Mouse (Mus musculus): ENCODE measurements around the gene Mtch1.

DNA sequence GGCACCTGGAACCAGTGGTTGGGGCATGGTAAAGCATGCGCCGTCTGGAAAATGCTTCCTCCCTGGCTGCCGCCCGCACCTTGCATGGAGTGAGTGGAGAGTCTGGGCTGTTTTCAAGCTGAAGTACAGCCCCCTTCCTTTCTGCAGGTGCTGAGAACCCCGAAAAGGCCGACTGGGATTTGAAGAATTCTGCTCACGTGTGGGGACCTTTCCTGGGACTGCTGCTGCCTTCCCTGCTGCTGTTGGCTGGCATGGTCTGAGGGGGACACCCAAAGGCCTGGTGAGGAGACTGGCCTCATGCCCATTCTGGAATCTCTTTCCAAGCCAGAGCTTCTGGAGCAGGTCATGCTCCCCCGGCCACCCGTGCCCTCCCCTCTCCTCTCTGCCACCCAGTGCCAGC, 20.0 kb downstream of the Mtch1 start:
- no peak for TF ChIP-seq POLR2A (IDR thresholded peaks at IDR 0.05; ENCODE audit: control insufficient read depth, extremely low read depth, insufficient read depth, low read length, poor library complexity)
- no peak for TF ChIP-seq CTCF (IDR thresholded peaks at IDR 0.05; ENCODE audit: borderline replicate concordance, control insufficient read depth, extremely low read depth, insufficient read depth, low read length, poor library complexity)

Measured in thymus, adult 2 months (tissue).